Mouse (Mus musculus) forebrain, embryonic 14.5 days (tissue): ENCODE measurements around the gene Foxo6. TPM values are rescaled to one million over a fixed set of nuclear protein-coding genes. Genes with fewer than 3 reads are reported as not detected.

Experiments
- ATAC-seq: fragments of 200-750 bp; cut with Nextera tagmentation; 2 replicates; pipeline ENCODE4 v1.8.0; 2017; ENCODE audit warnings: mild to moderate bottlenecking, moderate library complexity
- DNase-seq: peaks from one replicate; pipeline ENCODE4 v3.0.0-alpha.2; 2015; ENCODE audit warnings: low spot score
- H3K27ac ChIP-seq: fragments of 300-500 bp; sonication (generic); 2 replicates; pipeline ENCODE4 v1.5.1; 2014; ENCODE audit warnings: low read depth, mild to moderate bottlenecking, control low read depth, low read length, moderate library complexity
- H3K27me3 ChIP-seq: fragments of 300-500 bp; sonication (generic); replicated peaks from 2 replicates; pipeline ENCODE4 v1.6.1; 2014; ENCODE audit warnings: low read length, control low read depth, mixed read lengths; ENCODE audit not compliant: control insufficient read depth, insufficient read depth
- H3K36me3 ChIP-seq: fragments of 300-500 bp; sonication (generic); 2 replicates; pipeline ENCODE4 v1.6.1; 2014; ENCODE audit warnings: low read length, control low read depth; ENCODE audit not compliant: control insufficient read depth, insufficient read depth
- H3K4me1 ChIP-seq: fragments of 300-500 bp; sonication (generic); 2 replicates; pipeline ENCODE4 v1.6.1; 2014; ENCODE audit warnings: antibody characterized with exemption, low read length, control low read depth; ENCODE audit not compliant: control insufficient read depth, insufficient read depth
- H3K4me2 ChIP-seq: fragments of 300-500 bp; sonication (generic); 2 replicates; pipeline ENCODE4 v1.6.1; 2014; ENCODE audit warnings: mild to moderate bottlenecking, control low read depth, low read length
- H3K4me3 ChIP-seq: fragments of 300-500 bp; sonication (generic); 2 replicates; pipeline ENCODE4 v1.5.1; 2014; ENCODE audit warnings: low read depth, low read length, control low read depth
- H3K9ac ChIP-seq: fragments of 300-500 bp; sonication (generic); 2 replicates; pipeline ENCODE4 v1.6.1; 2014; ENCODE audit warnings: mild to moderate bottlenecking, low read length, control low read depth, moderate library complexity
- H3K9me3 ChIP-seq: fragments of 300-500 bp; sonication (generic); replicated peaks from 2 replicates; pipeline ENCODE4 v1.6.1; 2016; ENCODE audit warnings: low read length, control low read depth, mixed read lengths; ENCODE audit not compliant: control insufficient read depth
- WGBS: fragments of 180-500 bp; shearing (Covaris S2); extraction: QIAGEN DNeasy Blood & Tissue Kit; methylation state at CpG from one replicate; pipeline ENCODE4 v1.1.7; 2014; 5-methylcytosine and 5-hydroxymethylcytosine counted together
- polyA plus RNA-seq: library from polyadenylated mRNA; unstranded; fragments of >200 nt; fragmentation: Nextera tagmentation; extraction: Ambion mirVana; gene quantifications from 2 replicates; pipeline ENCODE4 v1.2.1, GENCODE M21; 2014

Gene Foxo6
- polyA plus RNA-seq, 1 experiment from 2014 or later, result 6.5 TPM

- H3K27me3 ChIP-seq, result no peaks in the 10 kb centered on the region; the same call in 1 of the 2 replicates
- H3K4me3 ChIP-seq, result no peak overlapping the region
- H3K9me3 ChIP-seq, result no peaks in the 10 kb centered on the region
- H3K36me3 ChIP-seq, result peaks cover 15% of the 10 kb centered on the region
- DNase-seq, result no peak
- 73% methylated on average over 12 of the region's 12 CpGs for WGBS
- peak overlapping the region; percentile 62 for H3K4me2 ChIP-seq
- ATAC-seq, result no peak
- peak overlapping the region; percentile 30; the same call in 1 of the 2 replicates for H3K27ac ChIP-seq
- peak overlapping the region; percentile 33; the same call in 1 of the 2 replicates for H3K9ac ChIP-seq
- peaks cover 82% of the 10 kb centered on the region for H3K4me1 ChIP-seq
Observed at GRCm38 (mm10) chr4:120280432-120280831, 6.7 kb downstream of the Foxo6 start.

- H3K27ac ChIP-seq, result peak overlapping the region; percentile 70
- no peaks in the 10 kb centered on the region for H3K27me3 ChIP-seq
Observed at GRCm38 (mm10) chr4:120277255-120277928, 9.8 kb downstream of the Foxo6 start.

GRCm38 (mm10) chr4:120275487-120275886 is 11.7 kb downstream of the Foxo6 start:
- ATAC-seq, result no peak
- WGBS, result 80% methylated on average over 9 of the region's 9 CpGs
- Histone ChIP-seq H3K4me3 (no peak overlapping the region), H3K4me1 (peaks cover 80% of the 10 kb centered on the region), H3K36me3 (peaks cover 9% of the 10 kb centered on the region), H3K4me2 (no peak overlapping the region), H3K9me3 (no peaks in the 10 kb centered on the region), H3K27me3 (no peaks in the 10 kb centered on the region), H3K27ac (no peak overlapping the region), H3K9ac (no peak overlapping the region)
- no peak for DNase-seq

More at GRCm38 (mm10) chr4:120277255-120277928, 9.8 kb downstream of the Foxo6 start:
- H3K4me1 ChIP-seq, result peaks cover 81% of the 10 kb centered on the region
- no peaks in the 10 kb centered on the region for H3K9me3 ChIP-seq
- no peak overlapping the region for H3K4me3 ChIP-seq
- peak; percentile 76 for DNase-seq
- peak overlapping the region; percentile 29; the same call in 1 of the 2 replicates for H3K9ac ChIP-seq
- H3K36me3 ChIP-seq, result peaks cover 15% of the 10 kb centered on the region
- peak; percentile 54 for ATAC-seq
- 16% methylated on average over 4 of the region's 4 CpGs for WGBS
- H3K4me2 ChIP-seq, result 0 out of 2 replicates have a peak overlapping the region, but pooled peaks have one; percentile 14

GRCm38 (mm10) chr4:120273594-120273993 is 13.6 kb downstream of the Foxo6 start:
- peaks cover 10% of the 10 kb centered on the region; the same call in 1 of the 2 replicates for H3K27me3 ChIP-seq
- WGBS, result 69% methylated on average over 7 of the region's 7 CpGs
- no peak overlapping the region for H3K4me3 ChIP-seq
- no peaks in the 10 kb centered on the region for H3K9me3 ChIP-seq
- no peak overlapping the region for H3K4me2 ChIP-seq
- no peak for ATAC-seq
- peaks cover 86% of the 10 kb centered on the region for H3K4me1 ChIP-seq
- no peak overlapping the region for H3K9ac ChIP-seq
- DNase-seq, result no peak
- 0 out of 2 replicates have a peak, but pooled peaks cover 1% of the 10 kb centered on the region for H3K36me3 ChIP-seq
- no peak overlapping the region for H3K27ac ChIP-seq

GRCm38 (mm10) chr4:120271886-120272580 is 15.1 kb downstream of the Foxo6 start:
- 0 out of 2 replicates have a peak overlapping the region, but pooled peaks have one; percentile 14 for H3K4me2 ChIP-seq
- H3K36me3 ChIP-seq, result peaks cover 14% of the 10 kb centered on the region
- peak; percentile 22 for ATAC-seq
- H3K27ac ChIP-seq, result peak overlapping the region; percentile 72
- H3K27me3 ChIP-seq, result peaks cover 16% of the 10 kb centered on the region; the same call in 1 of the 2 replicates
- DNase-seq, result no peak
- peaks cover 88% of the 10 kb centered on the region for H3K4me1 ChIP-seq
- no peak overlapping the region for H3K4me3 ChIP-seq
- WGBS, result 61% methylated on average over 6 of the region's 6 CpGs
- no peaks in the 10 kb centered on the region for H3K9me3 ChIP-seq
- H3K9ac ChIP-seq, result no peak overlapping the region

GRCm38 (mm10) chr4:120271208-120271607 is 15.9 kb downstream of the Foxo6 start:
- H3K4me2 ChIP-seq, result no peak overlapping the region
- H3K4me1 ChIP-seq, result peaks cover 85% of the 10 kb centered on the region
- H3K36me3 ChIP-seq, result peaks cover 14% of the 10 kb centered on the region
- DNase-seq, result no peak
- peaks cover 21% of the 10 kb centered on the region for H3K27me3 ChIP-seq
- 32% methylated on average over 8 of the region's 8 CpGs for WGBS
- H3K9ac ChIP-seq, result no peak overlapping the region
- no peak overlapping the region for H3K4me3 ChIP-seq
- no peak for ATAC-seq
- H3K27ac ChIP-seq, result no peak overlapping the region
- no peaks in the 10 kb centered on the region for H3K9me3 ChIP-seq

- no peak overlapping the region for H3K4me2 ChIP-seq
- WGBS, result 24% methylated on average over 4 of the region's 4 CpGs
- H3K4me3 ChIP-seq, result no peak overlapping the region
- H3K27me3 ChIP-seq, result peaks cover 21% of the 10 kb centered on the region
- H3K27ac ChIP-seq, result no peak overlapping the region
- no peak overlapping the region for H3K9ac ChIP-seq
- DNase-seq (no peak), ATAC-seq (no peak)
- peaks cover 81% of the 10 kb centered on the region for H3K4me1 ChIP-seq
- H3K36me3 ChIP-seq, result peaks cover 14% of the 10 kb centered on the region
- H3K9me3 ChIP-seq, result no peaks in the 10 kb centered on the region
Observed at GRCm38 (mm10) chr4:120270937-120271199, 16.3 kb downstream of the Foxo6 start.

- no peak overlapping the region for H3K4me3 ChIP-seq
- H3K4me1 ChIP-seq, result peaks cover 78% of the 10 kb centered on the region
- H3K9me3 ChIP-seq, result no peaks in the 10 kb centered on the region
- no peak overlapping the region for H3K9ac ChIP-seq
- 65% methylated on average over 4 of the region's 4 CpGs for WGBS
- H3K27ac ChIP-seq, result no peak overlapping the region
- peaks cover 14% of the 10 kb centered on the region for H3K36me3 ChIP-seq
- H3K27me3 ChIP-seq, result peaks cover 25% of the 10 kb centered on the region
- no peak for ATAC-seq
- no peak overlapping the region for H3K4me2 ChIP-seq
- DNase-seq, result no peak
Observed at GRCm38 (mm10) chr4:120270148-120270936, 16.8 kb downstream of the Foxo6 start.
